Mouse (Mus musculus) cortical plate, adult 2 months (tissue): ENCODE data around the gene Tmem63b.

ENCODE experiments used
- CTCF ChIP-seq: fragments of 200-500 bp; IDR thresholded peaks from 2 replicates; pipeline ENCODE4 v1.5.1; 2011; ENCODE audit warnings: mild to moderate bottlenecking, control low read depth, low read length; ENCODE audit not compliant: insufficient read depth; ENCODE audit errors: extremely low read depth
- POLR2A ChIP-seq: fragments of 200-500 bp; IDR thresholded peaks from 2 replicates; pipeline ENCODE4 v1.6.1; 2011; ENCODE audit warnings: mild to moderate bottlenecking, low read length, control low read depth; ENCODE audit not compliant: insufficient read depth; ENCODE audit errors: extremely low read depth

- no peak for TF ChIP-seq POLR2A
- TF ChIP-seq CTCF: no peak
Observed at GRCm38 (mm10) chr17:45628885-45629855, 57.5 kb downstream of the Tmem63b start.
